Mouse (Mus musculus): Measurements from ENCODE around the gene Frrs1. TPM values are rescaled to one million over a fixed set of nuclear protein-coding genes. Genes with fewer than 3 reads are reported as not detected.

Gene Frrs1
- polyA plus RNA-seq, 1 experiment, result 77.9 TPM

DNA sequence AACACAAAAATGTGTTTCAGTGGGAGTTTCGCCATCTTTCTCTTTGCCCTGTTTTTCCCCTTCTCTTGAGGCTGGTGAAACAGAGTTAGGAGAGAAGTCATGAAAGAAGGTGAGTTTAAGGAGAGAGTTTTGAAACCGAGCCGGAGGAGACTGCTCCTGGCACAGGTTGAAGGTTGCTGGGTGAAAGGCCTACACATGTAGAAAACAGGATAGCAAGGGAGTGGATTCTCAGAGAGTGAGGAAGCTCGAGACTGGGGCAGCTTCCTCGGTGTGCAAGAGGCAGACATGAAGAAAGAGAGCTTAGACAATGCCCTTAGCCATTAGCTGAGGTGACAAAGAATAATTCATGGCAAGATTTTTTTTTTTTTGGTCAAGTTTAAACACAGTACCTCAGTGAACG lies 94.1 kb downstream of the Frrs1 start:
- H3K27ac ChIP-seq (ENCODE audit: insufficient read depth, low read depth, low read length), result no peak overlapping the region
- H3K4me1 ChIP-seq (ENCODE audit: control insufficient read depth, insufficient read depth, low read length), result no peaks in the 10 kb centered on the region
- H3K4me3 ChIP-seq (ENCODE audit: insufficient read depth, low read length), result no peak overlapping the region
- TF ChIP-seq POLR2A (IDR thresholded peaks at IDR 0.05; ENCODE audit: borderline replicate concordance, low read depth, low read length), result no peak
- no peak for TF ChIP-seq CTCF (IDR thresholded peaks at IDR 0.05; ENCODE audit: low read depth, low read length)

DNA sequence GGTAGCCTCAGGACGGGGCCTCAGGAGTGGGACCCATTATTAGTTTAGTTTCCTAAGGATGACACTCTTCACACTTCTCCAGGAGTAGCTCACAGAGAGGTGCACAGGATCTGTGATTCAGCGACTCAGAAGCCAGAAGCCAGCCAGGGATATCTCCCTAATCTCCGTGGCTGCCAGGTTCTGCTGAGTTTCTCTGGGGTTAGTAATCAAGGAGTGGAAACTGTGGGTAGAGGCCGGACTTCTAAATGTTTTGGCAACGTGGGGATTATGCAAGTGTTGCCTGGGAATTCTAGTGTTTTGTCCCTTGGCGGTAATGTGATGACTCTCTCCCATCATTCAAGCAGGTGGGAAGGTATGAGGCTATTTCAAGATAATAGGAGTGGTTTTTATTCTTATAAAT lies 95.8 kb downstream of the Frrs1 start:
- H3K27ac ChIP-seq (ENCODE audit: insufficient read depth, low read depth, low read length), result no peak overlapping the region
- no peak overlapping the region for H3K4me3 ChIP-seq (ENCODE audit: insufficient read depth, low read length)
- H3K4me1 ChIP-seq (ENCODE audit: control insufficient read depth, insufficient read depth, low read length), result no peaks in the 10 kb centered on the region
- TF ChIP-seq CTCF (IDR thresholded peaks at IDR 0.05; ENCODE audit: low read depth, low read length) (no peak), POLR2A (IDR thresholded peaks at IDR 0.05; ENCODE audit: borderline replicate concordance, low read depth, low read length) (no peak)

Other genes starting within 250 kb of the Frrs1 start
- gene Trmt13, start 244.9 kb upstream of the Frrs1 start, polyA plus RNA-seq (2012; ENCODE audit: insufficient read depth, insufficient read length, missing spikeins), result 17.7 and 22.6 TPM in 2 replicates
- gene Mfsd14a, start 196.8 kb upstream of the Frrs1 start, polyA plus RNA-seq (2012; ENCODE audit: insufficient read depth, insufficient read length, missing spikeins), result 53.9 and 59.8 TPM in 2 replicates
- not detected in 2 replicates for gene Gm43191, start 178.2 kb upstream of the Frrs1 start, polyA plus RNA-seq (2012; ENCODE audit: insufficient read depth, insufficient read length, missing spikeins)
- gene Slc35a3, start 146.6 kb upstream of the Frrs1 start, polyA plus RNA-seq (2012; ENCODE audit: insufficient read depth, insufficient read length, missing spikeins), result 22.8 and 24.1 TPM in 2 replicates
- gene Agl, start 51.3 kb upstream of the Frrs1 start, polyA plus RNA-seq (2012; ENCODE audit: insufficient read depth, insufficient read length, missing spikeins), result 21.4 and 23.0 TPM in 2 replicates
- not detected in 2 replicates for gene 4930455H04Rik, start 108.8 kb downstream of the Frrs1 start, polyA plus RNA-seq (2012; ENCODE audit: insufficient read depth, insufficient read length, missing spikeins)
- gene Palmd, start 109.5 kb downstream of the Frrs1 start, polyA plus RNA-seq (2012; ENCODE audit: insufficient read depth, insufficient read length, missing spikeins), result 0.24 TPM in 1 of 2 replicates, not detected in the other